Mouse (Mus musculus) C2C12 (cell line): Measurements from ENCODE around the gene Ttk. TPM values are rescaled to one million over a fixed set of nuclear protein-coding genes. Genes with fewer than 3 reads are reported as not detected.

Source experiments
- H3K27me3 ChIP-seq: one replicate; pipeline ENCODE4 v1.6.1; 2011; ENCODE audit not compliant: control insufficient read depth, insufficient read depth, insufficient read length
- H3K36me3 ChIP-seq: one replicate; pipeline ENCODE4 v1.6.1; 2011; ENCODE audit not compliant: control insufficient read depth, insufficient read depth
- H3K4me3 ChIP-seq: one replicate; pipeline ENCODE4 v1.5.1; 2011; ENCODE audit warnings: mild to moderate bottlenecking, control low read depth; ENCODE audit not compliant: poor library complexity, insufficient read depth, severe bottlenecking
- H3K79me2 ChIP-seq: one replicate; pipeline ENCODE4 v1.6.1; 2011; ENCODE audit not compliant: control insufficient read depth, insufficient read depth
- H3K79me3 ChIP-seq: one replicate; pipeline ENCODE4 v1.6.1; 2011; ENCODE audit warnings: low read depth, control low read depth
- H3ac ChIP-seq: one replicate; pipeline ENCODE3; 2011; ENCODE audit warnings: low read depth; ENCODE audit not compliant: control insufficient read depth, insufficient read length
- CEBPB ChIP-seq: IDR thresholded peaks from one replicate; pipeline ENCODE4 v1.6.1; 2011; ENCODE audit warnings: low read depth, mild to moderate bottlenecking, control low read depth, moderate library complexity
- CTCF ChIP-seq: IDR thresholded peaks from one replicate; pipeline ENCODE4 v1.5.1; 2011; ENCODE audit not compliant: control insufficient read depth, insufficient read depth, insufficient read length
- FOSL1 ChIP-seq: IDR thresholded peaks from one replicate; pipeline ENCODE4 v1.8.0; 2011; ENCODE audit warnings: mild to moderate bottlenecking, low read length; ENCODE audit not compliant: poor library complexity, insufficient read depth, severe bottlenecking
- MAX ChIP-seq: IDR thresholded peaks from one replicate; pipeline ENCODE4 v1.6.1; 2011; ENCODE audit warnings: mild to moderate bottlenecking, control low read depth
- MYOD1 ChIP-seq: IDR thresholded peaks from one replicate; pipeline ENCODE4 v1.6.1; 2011; ENCODE audit warnings: low read depth; ENCODE audit not compliant: control insufficient read depth, insufficient read length
- MYOG ChIP-seq: IDR thresholded peaks from one replicate; pipeline ENCODE4 v1.6.1; 2011; ENCODE audit not compliant: control insufficient read depth, insufficient read length; ENCODE audit errors: extremely low read depth
- USF1 ChIP-seq: IDR thresholded peaks from one replicate; pipeline ENCODE4 v1.6.1; 2011; ENCODE audit warnings: low read depth, mild to moderate bottlenecking, control low read depth, moderate library complexity
- polyA plus RNA-seq: library from polyadenylated mRNA; unstranded; fragments of >200 nt; fragmentation: generic; extraction: Trizol; gene quantifications from one replicate; pipeline ENCODE4 v1.2.1, GENCODE M21; 2012; ENCODE audit warnings: missing spikeins

The Ttk gene
- polyA plus RNA-seq, 1 experiment, result 8.1 TPM

- TF ChIP-seq MAX, result no peak
- TF ChIP-seq USF1, result no peak
- no peak for TF ChIP-seq MYOD1
- TF ChIP-seq MYOG, result no peak
- TF ChIP-seq CEBPB, result no peak
- no peak for TF ChIP-seq FOSL1
- no peak for TF ChIP-seq CTCF
- no peaks in the 10 kb centered on the region for H3K27me3 ChIP-seq
- no peak overlapping the region for H3K4me3 ChIP-seq
- no peaks in the 10 kb centered on the region for H3K36me3 ChIP-seq
- H3K79me3 ChIP-seq, result no peaks in the 10 kb centered on the region
- H3K79me2 ChIP-seq, result no peaks in the 10 kb centered on the region
- no peak overlapping the region for H3ac ChIP-seq
Measured at GRCm38 (mm10) chr9:83882191-83882590, 47.7 kb downstream of the Ttk start.

DNA sequence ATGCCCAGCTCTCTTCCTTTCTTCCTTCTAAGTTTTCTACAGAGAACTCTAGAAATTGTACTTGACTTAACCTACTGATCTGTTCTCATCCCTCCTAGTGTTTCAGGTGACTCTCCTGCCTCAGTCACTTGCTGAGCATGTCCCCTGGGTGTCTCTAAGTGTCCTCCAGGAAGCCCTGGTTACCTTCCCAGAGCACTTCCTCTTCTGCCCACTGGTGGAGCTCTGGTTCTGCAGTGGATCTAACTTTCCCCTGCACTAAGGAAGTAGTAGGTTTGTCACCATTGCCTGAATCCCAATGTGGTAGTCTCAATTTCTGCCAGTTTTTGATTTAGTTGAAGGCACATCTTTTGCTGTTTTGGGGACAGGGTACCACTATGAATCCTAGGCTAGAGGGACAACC is 51.7 kb downstream of the Ttk start:
- no peaks in the 10 kb centered on the region for H3K79me2 ChIP-seq
- no peak overlapping the region for H3ac ChIP-seq
- H3K27me3 ChIP-seq, result no peaks in the 10 kb centered on the region
- TF ChIP-seq MYOG (no peak), MAX (no peak), CEBPB (no peak), FOSL1 (no peak), USF1 (no peak), MYOD1 (no peak), CTCF (no peak)
- H3K4me3 ChIP-seq, result no peak overlapping the region
- no peaks in the 10 kb centered on the region for H3K36me3 ChIP-seq
- no peaks in the 10 kb centered on the region for H3K79me3 ChIP-seq

GRCm38 (mm10) chr9:83888214-83888613 is 53.7 kb downstream of the Ttk start:
- H3ac ChIP-seq, result no peak overlapping the region
- H3K79me3 ChIP-seq, result no peaks in the 10 kb centered on the region
- no peak for TF ChIP-seq MYOD1
- TF ChIP-seq CEBPB, result no peak
- H3K4me3 ChIP-seq, result no peak overlapping the region
- H3K79me2 ChIP-seq, result no peaks in the 10 kb centered on the region
- H3K27me3 ChIP-seq, result no peaks in the 10 kb centered on the region
- H3K36me3 ChIP-seq, result no peaks in the 10 kb centered on the region

GRCm38 (mm10) chr9:83893073-83893472 is 58.6 kb downstream of the Ttk start:
- no peaks in the 10 kb centered on the region for H3K79me2 ChIP-seq
- no peaks in the 10 kb centered on the region for H3K79me3 ChIP-seq
- no peaks in the 10 kb centered on the region for H3K36me3 ChIP-seq
- no peaks in the 10 kb centered on the region for H3K27me3 ChIP-seq
- no peak overlapping the region for H3ac ChIP-seq
- TF ChIP-seq MYOG, result no peak
- TF ChIP-seq MAX, result no peak
- no peak for TF ChIP-seq CTCF
- no peak for TF ChIP-seq CEBPB
- no peak for TF ChIP-seq USF1
- no peak for TF ChIP-seq MYOD1
- no peak for TF ChIP-seq FOSL1
- no peak overlapping the region for H3K4me3 ChIP-seq

DNA sequence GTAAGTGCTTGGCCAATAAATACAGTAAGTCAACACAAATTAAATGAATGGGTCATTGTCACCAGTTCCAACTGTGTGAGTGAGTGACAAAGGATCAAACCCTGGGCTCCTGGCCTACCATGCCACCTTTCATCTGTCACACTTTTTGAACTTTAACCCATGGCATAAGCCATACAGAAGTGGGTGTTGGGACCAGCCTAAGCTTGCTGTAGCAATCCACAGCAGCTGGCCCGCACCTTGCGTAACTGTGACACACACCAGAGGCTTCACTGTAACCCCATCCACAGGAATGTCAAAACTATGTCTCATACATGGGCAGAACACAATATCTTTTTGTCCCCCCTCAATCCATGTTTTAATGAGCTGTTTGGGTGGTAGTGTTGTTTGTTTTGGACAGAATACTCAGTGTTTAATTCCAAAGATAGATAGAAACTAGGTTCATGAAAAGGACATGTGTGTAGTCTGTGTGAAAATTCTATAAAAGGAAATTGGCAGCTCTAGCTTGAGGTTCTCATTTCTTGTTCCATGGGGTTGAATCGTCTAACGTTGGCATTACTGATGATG is 59.4 kb downstream of the Ttk start:
- Histone ChIP-seq H3K4me3 (no peak overlapping the region), H3K79me3 (no peaks in the 10 kb centered on the region), H3K36me3 (no peaks in the 10 kb centered on the region), H3ac (no peak overlapping the region), H3K27me3 (no peaks in the 10 kb centered on the region), H3K79me2 (no peaks in the 10 kb centered on the region)
- TF ChIP-seq MYOD1 (no peak), CEBPB (peak; percentile 70)

GRCm38 (mm10) chr9:83902086-83902485 is 67.6 kb downstream of the Ttk start:
- H3K27me3 ChIP-seq, result no peaks in the 10 kb centered on the region
- no peaks in the 10 kb centered on the region for H3K79me3 ChIP-seq
- H3K4me3 ChIP-seq, result no peak overlapping the region
- no peak for TF ChIP-seq MAX
- no peak for TF ChIP-seq MYOD1
- TF ChIP-seq CEBPB, result no peak
- TF ChIP-seq USF1, result no peak
- no peak for TF ChIP-seq FOSL1
- TF ChIP-seq CTCF, result no peak
- TF ChIP-seq MYOG, result no peak
- H3ac ChIP-seq, result no peak overlapping the region
- no peaks in the 10 kb centered on the region for H3K36me3 ChIP-seq
- H3K79me2 ChIP-seq, result no peaks in the 10 kb centered on the region
